Mouse (Mus musculus) limb, embryonic 14.5 days (tissue): ENCODE data around the gene Gpat2. TPM values are rescaled to one million over a fixed set of nuclear protein-coding genes. Genes with fewer than 3 reads are reported as not detected.

Experiments used
- ATAC-seq: fragments of 200-750 bp; cut with Nextera tagmentation; 2 replicates; pipeline ENCODE4 v1.8.0; 2017; ENCODE audit warnings: low read depth, moderate number of reproducible peaks, moderate TSS enrichment; ENCODE audit not compliant: low FRiP score
- DNase-seq: peaks from one replicate; pipeline ENCODE4 v3.0.0-alpha.2; 2015; ENCODE audit warnings: low spot score
- H3K27ac ChIP-seq: fragments of 300-500 bp; sonication (generic); replicated peaks from 2 replicates; pipeline ENCODE4 v1.5.1; 2014; ENCODE audit warnings: low read depth, mild to moderate bottlenecking, low read length, moderate library complexity, mixed read lengths
- H3K27me3 ChIP-seq: fragments of 300-500 bp; sonication (generic); 2 replicates; pipeline ENCODE4 v1.6.1; 2014; ENCODE audit warnings: low read length, mixed read lengths; ENCODE audit not compliant: control insufficient read depth, insufficient read depth
- H3K36me3 ChIP-seq: fragments of 300-500 bp; sonication (generic); 2 replicates; pipeline ENCODE4 v1.6.1; 2014; ENCODE audit warnings: mild to moderate bottlenecking, low read length, moderate library complexity, mixed read lengths; ENCODE audit not compliant: control insufficient read depth, insufficient read depth
- H3K4me1 ChIP-seq: fragments of 300-500 bp; sonication (generic); 2 replicates; pipeline ENCODE4 v1.6.1; 2014; ENCODE audit warnings: antibody characterized with exemption, low read length, mixed read lengths; ENCODE audit not compliant: control insufficient read depth, insufficient read depth
- H3K4me2 ChIP-seq: fragments of 300-500 bp; sonication (generic); replicated peaks from 2 replicates; pipeline ENCODE4 v1.6.1; 2014; ENCODE audit warnings: low read depth, mild to moderate bottlenecking, low read length, moderate library complexity; ENCODE audit not compliant: severe bottlenecking
- H3K4me3 ChIP-seq: fragments of 300-500 bp; sonication (generic); replicated peaks from 2 replicates; pipeline ENCODE4 v1.5.1; 2014; ENCODE audit warnings: low read length
- H3K9ac ChIP-seq: fragments of 300-500 bp; sonication (generic); 2 replicates; pipeline ENCODE4 v1.6.1; 2014; ENCODE audit warnings: mild to moderate bottlenecking, low read depth, low read length, moderate library complexity; ENCODE audit not compliant: severe bottlenecking
- H3K9me3 ChIP-seq: fragments of 300-500 bp; sonication (generic); 2 replicates; pipeline ENCODE4 v1.6.1; 2016; ENCODE audit warnings: low read length; ENCODE audit not compliant: control insufficient read depth
- POLR2A ChIP-seq: fragments of 200-500 bp; IDR thresholded peaks from 2 replicates; pipeline ENCODE4 v1.8.0; 2012; ENCODE audit warnings: inconsistent platforms, mild to moderate bottlenecking, moderate library complexity, borderline replicate concordance; ENCODE audit not compliant: insufficient read depth, insufficient read length; ENCODE audit errors: extremely low read depth
- WGBS: fragments of 180-500 bp; shearing (Covaris S2); extraction: QIAGEN DNeasy Blood & Tissue Kit; methylation state at CpG from one replicate; pipeline ENCODE4 v1.1.7; 2014; 5-methylcytosine and 5-hydroxymethylcytosine counted together
- polyA plus RNA-seq, 2 experiments: library from polyadenylated mRNA; depleted of rRNA in 1 of 2; stranded (reverse) in 1 of 2; unstranded in 1 of 2; fragments of >200 nt; fragmentation: Nextera tagmentation in 1 of 2; extraction: Ambion mirVana in 1 of 2; gene quantifications; 2 replicates each; pipeline versions ENCODE4 v1.2.1 to v1.2.3; 2012 to 2014

The Gpat2 gene
- polyA plus RNA-seq, 2 experiments = 0.31 to 0.39 TPM

GRCm38 (mm10) chr2:127470661-127471060 lies 45.7 kb downstream of the Gpat2 start:
- Histone ChIP-seq H3K4me2 (no peak overlapping the region), H3K9me3 (no peaks in the 10 kb centered on the region), H3K4me1 (no peaks in the 10 kb centered on the region), H3K36me3 (no peaks in the 10 kb centered on the region), H3K27ac (no peak overlapping the region), H3K9ac (no peak overlapping the region), H3K27me3 (no peaks in the 10 kb centered on the region), H3K4me3 (no peak overlapping the region)
- 84% methylated on average over 10 of the region's 10 CpGs for WGBS
- ATAC-seq (no peak), DNase-seq (no peak)
- TF ChIP-seq POLR2A = no peak

- DNase-seq (no peak), ATAC-seq (no peak)
- Histone ChIP-seq H3K9me3 (no peaks in the 10 kb centered on the region), H3K36me3 (no peaks in the 10 kb centered on the region), H3K4me2 (no peak overlapping the region), H3K4me3 (no peak overlapping the region), H3K27me3 (no peaks in the 10 kb centered on the region), H3K27ac (no peak overlapping the region), H3K9ac (no peak overlapping the region), H3K4me1 (no peaks in the 10 kb centered on the region)
- 89% methylated on average over 8 of the region's 8 CpGs for WGBS
- TF ChIP-seq POLR2A = no peak
Observed at GRCm38 (mm10) chr2:127471281-127471680, 46.3 kb downstream of the Gpat2 start.

GRCm38 (mm10) chr2:127472279-127472678 lies 47.3 kb downstream of the Gpat2 start:
- Histone ChIP-seq H3K4me3 (no peak overlapping the region), H3K9ac (no peak overlapping the region), H3K4me1 (no peaks in the 10 kb centered on the region), H3K4me2 (no peak overlapping the region), H3K9me3 (no peaks in the 10 kb centered on the region), H3K27me3 (no peaks in the 10 kb centered on the region), H3K36me3 (no peaks in the 10 kb centered on the region), H3K27ac (no peak overlapping the region)
- no peak for TF ChIP-seq POLR2A
- ATAC-seq = no peak
- no peak for DNase-seq
- WGBS = 62% methylated on average over 3 of the region's 3 CpGs

- Histone ChIP-seq H3K4me2 (no peak overlapping the region), H3K36me3 (no peaks in the 10 kb centered on the region), H3K4me3 (no peak overlapping the region), H3K27me3 (peaks cover 46% of the 10 kb centered on the region), H3K27ac (no peak overlapping the region), H3K9ac (no peak overlapping the region), H3K4me1 (peaks cover 6% of the 10 kb centered on the region; the same call in 1 of the 2 replicates), H3K9me3 (no peaks in the 10 kb centered on the region)
- DNase-seq (no peak), ATAC-seq (no peak)
- no peak for TF ChIP-seq POLR2A
- WGBS = 63% methylated on average over 4 of the region's 4 CpGs
Observed at GRCm38 (mm10) chr2:127479210-127479609, 54.2 kb downstream of the Gpat2 start.

GRCm38 (mm10) chr2:127479763-127480162 lies 54.8 kb downstream of the Gpat2 start:
- 60% methylated on average over 10 of the region's 10 CpGs for WGBS
- H3K4me1 ChIP-seq = peaks cover 6% of the 10 kb centered on the region; the same call in 1 of the 2 replicates
- DNase-seq (no peak), ATAC-seq (no peak)
- H3K4me2 ChIP-seq = no peak overlapping the region
- no peak overlapping the region for H3K9ac ChIP-seq
- no peaks in the 10 kb centered on the region for H3K36me3 ChIP-seq
- TF ChIP-seq POLR2A = no peak
- H3K4me3 ChIP-seq = no peak overlapping the region
- no peak overlapping the region for H3K27ac ChIP-seq
- no peaks in the 10 kb centered on the region for H3K9me3 ChIP-seq
- peaks cover 47% of the 10 kb centered on the region for H3K27me3 ChIP-seq
